Mouse (Mus musculus) embryonic fibroblast, embryonic 13.5 days (primary cell): ENCODE results near the gene Cit.

ENCODE experiments used
- CTCF ChIP-seq: IDR thresholded peaks from 2 replicates; pipeline ENCODE4 v1.5.1; 2011; ENCODE audit warnings: mild to moderate bottlenecking, control low read depth, low read length, moderate library complexity, borderline replicate concordance; ENCODE audit not compliant: insufficient read depth
- POLR2A ChIP-seq: IDR thresholded peaks from 2 replicates; pipeline ENCODE4 v1.6.1; 2011; ENCODE audit warnings: low read depth, mild to moderate bottlenecking, control low read depth, low read length, moderate library complexity

GRCm38 (mm10) chr5:116017391-116017790 lies 172.3 kb downstream of the Cit start:
- TF ChIP-seq CTCF, result no peak
- TF ChIP-seq POLR2A, result no peak
